Mouse (Mus musculus) lung, embryonic 14.5 days (tissue): Measurements from ENCODE around the gene Zfp160. TPM values are rescaled to one million over a fixed set of nuclear protein-coding genes. Genes with fewer than 3 reads are reported as not detected.
A peak's percentile ranks its signal among the peaks of the same experiment; 100 is the strongest.

Experiments used
- ATAC-seq: fragments of 200-750 bp; cut with Nextera tagmentation; 2 replicates; pipeline ENCODE4 v1.8.0; 2017; ENCODE audit warnings: mild to moderate bottlenecking, moderate TSS enrichment, moderate library complexity; ENCODE audit not compliant: insufficient read depth
- DNase-seq: peaks from one replicate; pipeline ENCODE4 v3.0.0-alpha.2; 2015
- H3K27ac ChIP-seq: fragments of 300-500 bp; sonication (generic); 2 replicates; pipeline ENCODE4 v1.5.1; 2014; ENCODE audit warnings: low read depth, mild to moderate bottlenecking, moderate library complexity
- H3K27me3 ChIP-seq: fragments of 300-500 bp; sonication (generic); 2 replicates; pipeline ENCODE4 v1.6.1; 2014; ENCODE audit warnings: low read length, control low read depth; ENCODE audit not compliant: insufficient read depth
- H3K36me3 ChIP-seq: fragments of 300-500 bp; sonication (generic); 2 replicates; pipeline ENCODE4 v1.6.1; 2014; ENCODE audit warnings: control low read depth; ENCODE audit not compliant: insufficient read depth
- H3K4me1 ChIP-seq: fragments of 300-500 bp; sonication (generic); 2 replicates; pipeline ENCODE4 v1.6.1; 2014; ENCODE audit warnings: antibody characterized with exemption, control low read depth; ENCODE audit not compliant: insufficient read depth
- H3K4me2 ChIP-seq: fragments of 300-500 bp; sonication (generic); 2 replicates; pipeline ENCODE4 v1.6.1; 2014; ENCODE audit warnings: mild to moderate bottlenecking
- H3K4me3 ChIP-seq: fragments of 300-500 bp; sonication (generic); 2 replicates; pipeline ENCODE4 v1.5.1; 2014; ENCODE audit warnings: low read depth, low read length
- H3K9ac ChIP-seq: fragments of 300-500 bp; sonication (generic); 2 replicates; pipeline ENCODE4 v1.6.1; 2014
- H3K9me3 ChIP-seq: fragments of 300-500 bp; sonication (generic); 2 replicates; pipeline ENCODE4 v1.6.1; 2016; ENCODE audit warnings: low read depth, low read length, control low read depth
- CTCF ChIP-seq: IDR thresholded peaks from 2 replicates; pipeline ENCODE4 v1.5.1; 2016; ENCODE audit warnings: antibody characterized with exemption, low read depth
- WGBS: fragments of 180-500 bp; shearing (Covaris S2); extraction: QIAGEN DNeasy Blood & Tissue Kit; methylation state at CpG from one replicate; pipeline ENCODE4 v1.1.7; 2014; 5-methylcytosine and 5-hydroxymethylcytosine counted together
- polyA plus RNA-seq: library from polyadenylated mRNA; unstranded; fragments of >200 nt; fragmentation: Nextera tagmentation; extraction: Ambion mirVana; gene quantifications from 2 replicates; pipeline ENCODE4 v1.2.1, GENCODE M21; 2014

Gene Zfp160
- 15.8 and 16.2 TPM in 2 replicates for polyA plus RNA-seq

GRCm38 (mm10) chr17:21008382-21009331 lies at the start of gene Zfp160:
Gene Zfp160 (plus strand): TSS chr17:21008903.
- H3K36me3 ChIP-seq = peaks cover 14% of the 10 kb centered on the region
- ATAC-seq (peak; percentile 99), DNase-seq (peak; percentile 96)
- peak within 1 kb of the TSS; percentile 88 for H3K9ac ChIP-seq
- peak within 1 kb of the TSS; percentile 68 for H3K4me2 ChIP-seq
- no peaks in the 10 kb centered on the region for H3K4me1 ChIP-seq
- H3K27ac ChIP-seq = peak within 1 kb of the TSS; percentile 92
- no peaks in the 10 kb centered on the region for H3K9me3 ChIP-seq
- WGBS = 6% methylated on average over 36 of the region's 36 CpGs
- no peaks in the 10 kb centered on the region for H3K27me3 ChIP-seq
- no peak for TF ChIP-seq CTCF
- peak within 1 kb of the TSS; percentile 79 for H3K4me3 ChIP-seq

DNA sequence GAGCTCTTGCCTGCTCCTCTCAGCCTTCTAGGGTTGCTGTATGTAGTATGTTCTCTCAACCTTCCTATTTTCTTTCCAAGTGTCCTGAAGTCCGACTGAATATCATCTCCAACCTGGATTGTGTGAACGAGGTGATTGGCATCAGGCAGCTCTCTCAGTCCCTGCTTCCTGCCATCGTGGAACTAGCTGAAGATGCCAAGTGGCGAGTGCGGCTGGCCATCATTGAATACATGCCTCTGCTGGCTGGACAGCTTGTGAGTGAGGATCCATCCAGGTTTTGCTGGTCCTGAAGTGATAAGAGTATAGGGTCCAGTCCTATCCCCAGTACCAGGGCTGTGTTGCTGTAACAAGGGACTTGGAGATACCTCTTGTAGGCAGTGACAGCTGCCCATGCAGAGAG lies 48.3 kb upstream of the Zfp160 start:
- no peak overlapping the region for H3K9ac ChIP-seq
- 90% methylated on average over 5 of the region's 5 CpGs for WGBS

DNA sequence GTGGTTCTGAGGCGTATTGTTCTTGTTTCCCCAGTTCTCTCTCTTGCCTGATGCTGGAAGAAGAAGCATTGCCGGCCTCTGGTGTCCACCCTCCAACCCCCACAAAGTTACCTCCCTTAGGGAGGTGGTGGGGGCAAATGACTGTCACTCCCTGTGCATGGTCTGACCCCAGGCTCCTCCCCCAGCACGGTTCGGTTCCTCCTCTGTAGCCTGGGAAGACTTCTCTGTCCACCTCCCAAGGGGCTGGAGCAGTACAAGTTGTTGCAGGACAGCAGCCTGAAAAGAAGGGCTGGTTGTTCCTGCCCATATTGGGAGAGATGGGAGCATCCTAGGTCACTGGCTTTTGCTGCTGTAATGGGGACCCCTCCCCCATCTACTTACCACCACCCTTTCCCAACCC lies 43.3 kb upstream of the Zfp160 start:
- peaks cover 92% of the 10 kb centered on the region for H3K36me3 ChIP-seq
- no peak overlapping the region for H3K4me3 ChIP-seq
- DNase-seq = no peak
- H3K4me1 ChIP-seq = no peaks in the 10 kb centered on the region
- H3K27me3 ChIP-seq = no peaks in the 10 kb centered on the region
- H3K9ac ChIP-seq = no peak overlapping the region
- no peaks in the 10 kb centered on the region for H3K9me3 ChIP-seq
- no peak overlapping the region for H3K4me2 ChIP-seq
- H3K27ac ChIP-seq = no peak overlapping the region
- no peak for TF ChIP-seq CTCF
- 99% methylated on average over 4 of the region's 4 CpGs for WGBS
- no peak for ATAC-seq

More for the DNA sequence above, 48.3 kb upstream of the Zfp160 start:
- no peak for DNase-seq
- Histone ChIP-seq H3K4me1 (no peaks in the 10 kb centered on the region), H3K4me3 (no peak overlapping the region), H3K9me3 (no peaks in the 10 kb centered on the region), H3K27ac (no peak overlapping the region), H3K4me2 (no peak overlapping the region), H3K36me3 (peaks cover 99% of the 10 kb centered on the region), H3K27me3 (no peaks in the 10 kb centered on the region)
- ATAC-seq = no peak
- no peak for TF ChIP-seq CTCF

DNA sequence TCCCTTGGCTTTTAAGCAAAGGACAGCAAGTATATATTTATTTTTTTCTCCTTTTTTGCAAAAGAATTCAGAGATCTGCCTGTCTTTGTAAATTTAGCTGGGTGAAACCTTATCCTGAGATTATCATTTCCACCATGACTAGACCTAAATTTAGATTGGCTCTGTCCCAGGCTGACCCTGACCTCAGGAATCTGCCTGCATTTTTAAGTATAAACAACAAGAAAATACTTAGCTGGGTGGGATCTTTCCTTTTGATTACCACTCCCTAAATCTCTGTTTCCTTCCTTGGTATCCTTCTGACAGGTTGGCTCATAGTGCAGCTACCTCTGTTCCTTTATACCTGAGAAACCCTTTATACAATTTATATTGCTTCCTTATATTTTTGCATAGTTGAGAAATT lies 42.0 kb upstream of the Zfp160 start:
- Histone ChIP-seq H3K4me1 (no peaks in the 10 kb centered on the region), H3K9me3 (no peaks in the 10 kb centered on the region), H3K36me3 (peaks cover 82% of the 10 kb centered on the region), H3K4me2 (no peak overlapping the region), H3K27ac (no peak overlapping the region), H3K9ac (no peak overlapping the region), H3K27me3 (no peaks in the 10 kb centered on the region), H3K4me3 (no peak overlapping the region)
- DNase-seq = no peak
- TF ChIP-seq CTCF = no peak
- ATAC-seq = no peak

GRCm38 (mm10) chr17:20993716-20994115 lies 15.0 kb upstream of the Zfp160 start:
- H3K9ac ChIP-seq = no peak overlapping the region
- WGBS = 68% methylated on average over 2 of the region's 2 CpGs
- H3K9me3 ChIP-seq = no peaks in the 10 kb centered on the region
- H3K4me3 ChIP-seq = no peak overlapping the region
- no peaks in the 10 kb centered on the region for H3K36me3 ChIP-seq
- no peak for DNase-seq
- no peak overlapping the region for H3K27ac ChIP-seq
- H3K27me3 ChIP-seq = no peaks in the 10 kb centered on the region
- TF ChIP-seq CTCF = no peak
- no peaks in the 10 kb centered on the region for H3K4me1 ChIP-seq
- H3K4me2 ChIP-seq = no peak overlapping the region
- ATAC-seq = no peak

DNA sequence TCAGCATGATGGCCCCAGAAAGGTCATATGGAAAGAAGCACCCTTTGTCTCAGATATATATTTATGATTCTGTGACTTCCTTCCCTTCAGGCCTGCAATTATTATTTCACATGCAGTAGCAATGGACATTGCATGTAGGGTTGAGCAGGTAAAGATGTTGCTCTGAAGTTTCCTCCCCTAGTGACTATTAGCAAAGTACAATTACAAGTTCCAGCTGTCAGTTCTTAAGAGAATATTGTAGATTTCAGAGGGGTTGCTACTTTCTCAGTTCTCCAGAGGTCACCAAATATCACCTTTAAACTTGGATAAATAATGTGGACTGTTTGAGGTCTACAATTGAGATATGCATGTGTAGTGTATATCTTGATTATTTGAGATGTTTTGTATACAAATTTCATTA lies 12.3 kb upstream of the Zfp160 start, which contains the start of gene Vmn1r233:
Gene Vmn1r233 (minus strand): TSS at position 101 of the 400 bp plus-strand sequence.
- H3K36me3 ChIP-seq = no peaks in the 10 kb centered on the region
- no peak for TF ChIP-seq CTCF
- ATAC-seq = no peak

GRCm38 (mm10) chr17:21009726-21010125 lies 1.0 kb downstream of the Zfp160 start:
- H3K4me1 ChIP-seq = no peaks in the 10 kb centered on the region
- peak overlapping the region; percentile 79 for H3K4me3 ChIP-seq
- H3K27ac ChIP-seq = no peak overlapping the region
- 17% methylated on average over 1 of the region's 1 CpGs for WGBS
- H3K36me3 ChIP-seq = peaks cover 17% of the 10 kb centered on the region
- H3K27me3 ChIP-seq = no peaks in the 10 kb centered on the region
- no peak for TF ChIP-seq CTCF
- H3K9me3 ChIP-seq = no peaks in the 10 kb centered on the region
- DNase-seq = no peak
- no peak for ATAC-seq
- peak overlapping the region; percentile 88 for H3K9ac ChIP-seq
- peak overlapping the region; percentile 68 for H3K4me2 ChIP-seq

More for the DNA sequence above, 12.3 kb upstream of the Zfp160 start, which contains the start of gene Vmn1r233:
- H3K4me3 ChIP-seq = no peak within 1 kb of the TSS
- H3K9me3 ChIP-seq = no peaks in the 10 kb centered on the region
- no peaks in the 10 kb centered on the region for H3K27me3 ChIP-seq
- no peak for DNase-seq
- H3K4me1 ChIP-seq = no peaks in the 10 kb centered on the region
- H3K9ac ChIP-seq = no peak within 1 kb of the TSS
- no peak within 1 kb of the TSS for H3K4me2 ChIP-seq
- no peak within 1 kb of the TSS for H3K27ac ChIP-seq
